Mouse (Mus musculus) embryo, embryonic 9.5 days (tissue): ENCODE data around the gene Cnnm1.

Experiments used
- DNase-seq: peaks from one replicate; pipeline ENCODE4 v3.0.0-alpha.2; 2017; ENCODE audit errors: extremely low spot score

Gene Cnnm1

GRCm38 (mm10) chr19:43511621-43512620 is 71.7 kb downstream of the Cnnm1 start:
- no peak for DNase-seq

- no peak for DNase-seq
Measured at GRCm38 (mm10) chr19:43513874-43514273, 73.6 kb downstream of the Cnnm1 start.

GRCm38 (mm10) chr19:43515668-43516396 is 75.6 kb downstream of the Cnnm1 start:
- no peak for DNase-seq

- DNase-seq, result no peak
Measured at GRCm38 (mm10) chr19:43516397-43517035, 76.3 kb downstream of the Cnnm1 start.

GRCm38 (mm10) chr19:43517320-43517719 is 77.1 kb downstream of the Cnnm1 start:
- no peak for DNase-seq

- no peak for DNase-seq
Measured at GRCm38 (mm10) chr19:43517808-43518207, 77.6 kb downstream of the Cnnm1 start.

GRCm38 (mm10) chr19:43518261-43518660 is 78.0 kb downstream of the Cnnm1 start:
- DNase-seq, result no peak

- DNase-seq, result no peak
Measured at GRCm38 (mm10) chr19:43519226-43519625, 79.0 kb downstream of the Cnnm1 start.

GRCm38 (mm10) chr19:43520402-43520801 is 80.2 kb downstream of the Cnnm1 start:
- DNase-seq, result no peak

- DNase-seq, result no peak
Measured at GRCm38 (mm10) chr19:43521362-43521761, 81.1 kb downstream of the Cnnm1 start.

GRCm38 (mm10) chr19:43521996-43522395 is 81.8 kb downstream of the Cnnm1 start:
- DNase-seq, result no peak

- peak; percentile 31 for DNase-seq
Measured at GRCm38 (mm10) chr19:43523551-43523950, 83.3 kb downstream of the Cnnm1 start.

- peak; percentile 91 for DNase-seq
Measured at GRCm38 (mm10) chr19:43524187-43525103, 84.2 kb downstream of the Cnnm1 start, which contains the start of gene Got1. Got1 (minus strand) TSS chr19:43524605.

- DNase-seq, result no peak
Measured at GRCm38 (mm10) chr19:43525104-43525482, 84.9 kb downstream of the Cnnm1 start.

GRCm38 (mm10) chr19:43525566-43525965 is 85.3 kb downstream of the Cnnm1 start:
- no peak for DNase-seq

GRCm38 (mm10) chr19:43526025-43526424 is 85.8 kb downstream of the Cnnm1 start:
- no peak for DNase-seq

- peak; percentile 30 for DNase-seq
Measured at GRCm38 (mm10) chr19:43527131-43527530, 86.9 kb downstream of the Cnnm1 start.

GRCm38 (mm10) chr19:43528056-43528587 is 87.9 kb downstream of the Cnnm1 start:
- DNase-seq, result no peak

- DNase-seq, result peak; percentile 84
Measured at GRCm38 (mm10) chr19:43530197-43530770, 90.0 kb downstream of the Cnnm1 start.

- no peak for DNase-seq
Measured at GRCm38 (mm10) chr19:43530921-43531320, 90.7 kb downstream of the Cnnm1 start.
